Mouse (Mus musculus) CH12.LX (cell line): ENCODE results near the gene Akap2. TPM values are rescaled to one million over a fixed set of nuclear protein-coding genes. Genes with fewer than 3 reads are reported as not detected.

Experiments
- DNase-seq: peaks from one replicate; pipeline ENCODE4 v3.0.0-alpha.2; 2013; ENCODE audit errors: extremely low read depth
- H3K27ac ChIP-seq: 2 replicates; pipeline ENCODE4 v1.5.1; 2012; ENCODE audit warnings: low read depth, mild to moderate bottlenecking, control low read depth, moderate library complexity; ENCODE audit not compliant: insufficient read depth
- H3K27me3 ChIP-seq: replicated peaks from 2 replicates; pipeline ENCODE3; 2012; ENCODE audit warnings: inconsistent platforms
- H3K36me3 ChIP-seq, 2 experiments: replicated peaks in 1 of 2; 2 replicates each; pipeline versions ENCODE3 to v1.6.1; 2012; ENCODE audit warnings: inconsistent platforms in 1 of 2, low read length in 1 of 2, mild to moderate bottlenecking in 1 of 2, mixed read lengths in 1 of 2, moderate library complexity in 1 of 2; ENCODE audit not compliant: control insufficient read depth in 1 of 2, insufficient read depth in 1 of 2
- H3K4me1 ChIP-seq, 2 experiments: 2 replicates each; pipeline ENCODE4 v1.6.1; 2012; ENCODE audit warnings: inconsistent platforms in 1 of 2, moderate library complexity in 1 of 2; ENCODE audit not compliant: insufficient read depth in 2 of 2, control insufficient read depth in 1 of 2
- H3K4me2 ChIP-seq: 2 replicates; pipeline ENCODE4 v1.6.1; 2012; ENCODE audit warnings: low read depth, mild to moderate bottlenecking, control low read depth; ENCODE audit not compliant: poor library complexity, insufficient read depth, severe bottlenecking
- H3K4me3 ChIP-seq, 3 experiments: fragments of 150-350 bp in 1 of 3; sonication (generic) in 1 of 3; replicated peaks in 1 of 3; 2 replicates each; pipeline versions ENCODE3 to v1.5.1; 2011 to 2012; ENCODE audit warnings: low read depth in 2 of 3, low read length in 2 of 3, mild to moderate bottlenecking in 2 of 3, moderate library complexity in 2 of 3, control low read depth in 1 of 3, improper control_type of control experiment in 1 of 3, inconsistent platforms in 1 of 3, mixed read lengths in 1 of 3; ENCODE audit not compliant: poor library complexity in 1 of 3
- H3K79me2 ChIP-seq: replicated peaks from 2 replicates; pipeline ENCODE4 v1.6.1; 2012; ENCODE audit warnings: mild to moderate bottlenecking, moderate library complexity; ENCODE audit not compliant: control insufficient read depth, poor library complexity, insufficient read depth, severe bottlenecking; ENCODE audit errors: extremely low read depth
- H3K9ac ChIP-seq: 2 replicates; pipeline ENCODE4 v1.6.1; 2012; ENCODE audit warnings: low read depth, mild to moderate bottlenecking, control low read depth, moderate library complexity; ENCODE audit not compliant: insufficient read depth
- H3K9me3 ChIP-seq: replicated peaks from 2 replicates; pipeline ENCODE3; 2012; ENCODE audit warnings: low read length, inconsistent platforms, mixed read lengths
- BHLHE40 ChIP-seq: IDR thresholded peaks from 2 replicates; pipeline ENCODE4 v1.6.1; 2011; ENCODE audit warnings: mild to moderate bottlenecking, low read depth, low read length, improper control_type of control experiment
- CHD1 ChIP-seq: IDR thresholded peaks from 2 replicates; pipeline ENCODE4 v1.6.1; 2012; ENCODE audit warnings: low read depth, low read length, improper control_type of control experiment, inconsistent platforms
- CTCF ChIP-seq, 2 experiments: IDR thresholded peaks in 1 of 2; conservative IDR thresholded peaks in 1 of 2; 2 replicates each; pipeline ENCODE4 v1.5.1; 2011 to 2012; ENCODE audit warnings: low read depth in 2 of 2, low read length in 2 of 2, improper control_type of control experiment in 1 of 2, inconsistent platforms in 1 of 2, mild to moderate bottlenecking in 1 of 2, moderate library complexity in 1 of 2
- E2F4 ChIP-seq: IDR thresholded peaks from 2 replicates; pipeline ENCODE4 v1.6.1; 2011; ENCODE audit warnings: low read depth, low read length, improper control_type of control experiment; ENCODE audit not compliant: insufficient replicate concordance
- ETS1 ChIP-seq: conservative IDR thresholded peaks from 2 replicates; pipeline ENCODE4 v1.6.1; 2012; ENCODE audit warnings: low read depth, mild to moderate bottlenecking, inconsistent platforms, low read length, improper control_type of control experiment, moderate library complexity
- HCFC1 ChIP-seq: IDR thresholded peaks from 2 replicates; pipeline ENCODE4 v1.6.1; 2012; ENCODE audit warnings: low read depth, mild to moderate bottlenecking, inconsistent platforms, low read length, improper control_type of control experiment
- IRF4 ChIP-seq: IDR thresholded peaks from 2 replicates; pipeline ENCODE4 v1.6.1; 2014; ENCODE audit warnings: low read depth, mild to moderate bottlenecking, inconsistent platforms, low read length, improper control_type of control experiment
- JUN ChIP-seq: IDR thresholded peaks from 2 replicates; pipeline ENCODE4 v1.6.1; 2011; ENCODE audit warnings: low read depth, mild to moderate bottlenecking, low read length, improper control_type of control experiment, moderate library complexity; ENCODE audit not compliant: insufficient read depth
- JUND ChIP-seq: conservative IDR thresholded peaks from 2 replicates; pipeline ENCODE4 v1.6.1; 2011; ENCODE audit warnings: low read depth, low read length, improper control_type of control experiment
- MAFK ChIP-seq: IDR thresholded peaks from 2 replicates; pipeline ENCODE4 v1.6.1; 2011; ENCODE audit warnings: low read length, improper control_type of control experiment; ENCODE audit not compliant: insufficient replicate concordance
- MAX ChIP-seq: IDR thresholded peaks from 2 replicates; pipeline ENCODE4 v1.6.1; 2011; ENCODE audit warnings: low read length, improper control_type of control experiment
- MAZ ChIP-seq: IDR thresholded peaks from 2 replicates; pipeline ENCODE4 v1.6.1; 2012; ENCODE audit warnings: low read depth, mild to moderate bottlenecking, inconsistent platforms, low read length, improper control_type of control experiment, moderate library complexity
- NELFE ChIP-seq: IDR thresholded peaks from 2 replicates; pipeline ENCODE4 v1.6.1; 2011; ENCODE audit warnings: low read depth, low read length, improper control_type of control experiment
- PAX5 ChIP-seq: IDR thresholded peaks from 2 replicates; pipeline ENCODE4 v1.6.1; 2012; ENCODE audit warnings: low read length, inconsistent platforms, mixed read lengths
- POLR2AphosphoS2 ChIP-seq: IDR thresholded peaks from 2 replicates; pipeline ENCODE4 v1.6.1; 2011; ENCODE audit warnings: low read depth, low read length, improper control_type of control experiment
- RAD21 ChIP-seq: IDR thresholded peaks from 2 replicates; pipeline ENCODE4 v1.6.1; 2011; ENCODE audit warnings: low read depth, mild to moderate bottlenecking, low read length, improper control_type of control experiment, moderate library complexity
- RCOR1 ChIP-seq: conservative IDR thresholded peaks from 2 replicates; pipeline ENCODE4 v1.6.1; 2012; ENCODE audit warnings: low read depth, mild to moderate bottlenecking, inconsistent platforms, low read length, improper control_type of control experiment
- SIN3A ChIP-seq: IDR thresholded peaks from 2 replicates; pipeline ENCODE4 v1.6.1; 2012; ENCODE audit warnings: low read length, improper control_type of control experiment, inconsistent platforms
- SMC3 ChIP-seq: IDR thresholded peaks from 2 replicates; pipeline ENCODE4 v1.6.1; 2011; ENCODE audit warnings: low read depth, low read length, improper control_type of control experiment
- TBP ChIP-seq: conservative IDR thresholded peaks from 2 replicates; pipeline ENCODE4 v1.6.1; 2011; ENCODE audit warnings: low read depth, low read length, improper control_type of control experiment
- ZKSCAN1 ChIP-seq: IDR thresholded peaks from 2 replicates; pipeline ENCODE4 v1.6.1; 2012; ENCODE audit warnings: low read depth, inconsistent platforms, low read length, improper control_type of control experiment, borderline replicate concordance
- ZMIZ1 ChIP-seq: IDR thresholded peaks from 2 replicates; pipeline ENCODE4 v1.6.1; 2012; ENCODE audit warnings: low read depth, mild to moderate bottlenecking, inconsistent platforms, low read length, improper control_type of control experiment
- ZNF384 ChIP-seq: IDR thresholded peaks from 2 replicates; pipeline ENCODE4 v1.6.1; 2012; ENCODE audit warnings: low read depth, low read length, improper control_type of control experiment, inconsistent platforms
- dilution Hi-C: fragments of 300-500 bp; cut with MboI; formaldehyde crosslinking; loops from 2 replicates; pipeline ENCODE4 v1.14.3; 2020; ENCODE audit warnings: low sequenced_read_pairs; ENCODE audit not compliant: extremely low pct_unique_long_range_greater_than_20kb, extremely low pct_ligation_motif_present
- in situ Hi-C: fragments of 300-500 bp; cut with MboI; formaldehyde crosslinking; loops from 3 replicates; pipeline ENCODE4 v1.14.3; 2019; ENCODE audit warnings: low sequenced_read_pairs, low pct_ligation_motif_present, low pct_unique_long_range_greater_than_20kb, mixed read lengths
- polyA plus RNA-seq: library from polyadenylated mRNA; unstranded; fragments of >175 nt; gene quantifications from 2 replicates; pipeline ENCODE4 v1.2.1, GENCODE M21; 2012; ENCODE audit warnings: low read depth; ENCODE audit not compliant: insufficient read length
- total RNA-seq, 2 experiments: library from RNA; depleted of rRNA; stranded (reverse); fragments of 300-350 nt in 1 of 2; fragments of >200 nt in 1 of 2; gene quantifications; 2 replicates each; pipeline ENCODE4 v1.2.3; 2012 to 2014

The Akap2 gene
- total and polyA plus RNA-seq, 3 experiments: 0.25 TPM; not detected in 2

DNA sequence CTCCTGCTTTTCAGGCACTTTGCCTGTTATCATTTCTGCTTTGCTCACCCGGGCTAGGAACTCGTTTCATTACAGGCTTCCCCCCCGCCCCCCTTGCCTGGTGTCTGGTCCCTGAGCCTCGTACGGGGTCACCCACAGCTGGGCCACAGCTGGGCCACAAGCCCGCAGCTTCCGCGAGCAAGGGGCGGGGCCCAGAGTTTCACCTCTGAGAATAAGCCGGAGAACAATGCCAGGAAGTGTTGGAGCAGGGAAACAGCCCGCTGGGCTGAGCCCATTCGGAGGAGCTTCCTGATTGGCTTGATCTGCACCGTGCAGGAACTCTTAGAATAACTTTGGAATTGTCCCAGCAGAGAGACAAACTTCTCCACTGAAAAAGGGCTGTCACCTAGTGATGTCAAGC is 42.1 kb upstream of the Akap2 start (continued):
- no peak for TF ChIP-seq E2F4
- TF ChIP-seq TBP: no peak
- no peak for TF ChIP-seq BHLHE40
- TF ChIP-seq ETS1: peak; percentile 69
- TF ChIP-seq MAX: no peak
- no peak for TF ChIP-seq SIN3A
- no peak for TF ChIP-seq CHD1
- TF ChIP-seq NELFE: no peak
- TF ChIP-seq MAZ: no peak
- no peak for TF ChIP-seq JUN
- TF ChIP-seq RAD21: no peak
- TF ChIP-seq ZNF384: no peak
- TF ChIP-seq POLR2AphosphoS2: no peak
- TF ChIP-seq MAFK: no peak
- TF ChIP-seq ZMIZ1: no peak

DNA sequence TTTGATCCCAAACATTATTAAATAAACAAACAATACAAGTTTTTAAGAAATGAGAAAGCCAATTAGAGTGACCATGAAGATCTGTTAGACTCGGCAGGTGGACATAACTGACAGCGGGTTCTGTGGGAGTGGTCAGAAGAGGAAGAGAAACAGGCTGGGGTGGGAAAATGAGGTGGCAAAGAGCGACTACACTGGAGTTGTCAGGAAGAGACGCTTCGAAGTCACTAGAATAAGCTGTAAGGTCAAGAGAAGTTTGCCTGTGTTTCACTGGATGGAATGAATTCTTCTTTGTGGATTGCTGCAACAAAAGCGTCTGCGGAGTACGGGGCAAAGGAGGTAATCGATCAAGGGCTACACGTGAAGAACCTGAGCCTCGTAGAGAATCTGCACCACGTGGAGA is 39.5 kb upstream of the Akap2 start:
- Histone ChIP-seq H3K27ac (no peak overlapping the region), H3K79me2 (no peaks in the 10 kb centered on the region), H3K27me3 (no peaks in the 10 kb centered on the region), H3K9me3 (no peaks in the 10 kb centered on the region), H3K4me3 (no peak overlapping the region), H3K36me3 (no peaks in the 10 kb centered on the region), H3K9ac (no peak overlapping the region), H3K4me2 (no peak overlapping the region), H3K4me1 (peaks cover 26 to 83% of the 10 kb centered on the region in 2 experiments)
- in situ Hi-C loops: loop anchor here (5.0 kb wide), 1 partner anchor 39 kb away; the partner anchor contains the start of gene Akap2
- TF ChIP-seq ZMIZ1 (no peak), MAX (peak; percentile 68; the same call in 1 of the 2 replicates), RAD21 (no peak), CTCF (conservative IDR thresholded peaks at IDR 0.05 in 1 of 2, IDR thresholded peaks at IDR 0.05 in 1 of 2; ENCODE audit: low read depth in 2 of 2, low read length in 2 of 2) (no peak), SMC3 (no peak), RCOR1 (no peak), IRF4 (0 out of 2 replicates have a peak, but pooled peaks have one; percentile 12), E2F4 (no peak), NELFE (no peak), ZNF384 (no peak), POLR2AphosphoS2 (no peak), ZKSCAN1 (no peak), PAX5 (no peak), HCFC1 (no peak), JUND (no peak)
- dilution Hi-C loops: no loop called here
- DNase-seq: no peak
